In genomic region chr14:30716051-30716952, GRCm38 (mm10) we compare ENCODE assay signal across 8 mouse cellular contexts. TPM values are rescaled to one million over a fixed set of nuclear protein-coding genes. Genes with fewer than 3 reads are reported as not detected.
DNase-seq lines count a peak whose midpoint lies in the region; ATAC-seq and TF ChIP-seq lines count a peak whose summit lies in the region.

No protein-coding gene starts in this region.

- H3K27me3 ChIP-seq in hindbrain, embryonic 15.5 days: no peaks in the 10 kb centered on the region
- H3K27me3 ChIP-seq in small intestine, adult 2 months (ENCODE audit: control insufficient read depth, insufficient read depth, low read length): peaks cover 5% of the 10 kb centered on the region; the same call in 1 of the 2 replicates

- H3K9ac ChIP-seq in hindbrain, embryonic 15.5 days: peak overlapping the region; percentile 81

- DNase-seq in layer of hippocampus, adult 11-12 months (ENCODE audit: low spot score): peak; percentile 62
- DNase-seq in layer of hippocampus, adult 9-10 months (ENCODE audit: low spot score): no peak
- peak; percentile 52 to 69 for DNase-seq in cerebellum, postnatal 36 days
- peak; percentile 85 for DNase-seq in gastrocnemius, adult 2 months
- peak; percentile 63 to 75 for DNase-seq in left cerebral cortex, postnatal 36 days (ENCODE audit: low spot score in 2 of 2)

- intact Hi-C loops in gastrocnemius, adult 2 months (cut with DNase I): loop anchor here (5.0 to 10.0 kb wide), 4 partner anchors 46 to 166 kb away; partner anchors contain the start of genes Rft1 and Tmem110
- intact Hi-C loops in left cerebral cortex, postnatal 36 days (cut with DNase I): no loop called here

- TF ChIP-seq POLR2A in small intestine, adult 2 months (IDR thresholded peaks at IDR 0.05; ENCODE audit: low read depth, low read length): no peak

- H3K4me2 ChIP-seq in hindbrain, embryonic 15.5 days: peak overlapping the region; percentile 73

- H3K27ac ChIP-seq in gastrocnemius, adult 2 months: peak overlapping the region; percentile 95
- peak overlapping the region; percentile 96 for H3K27ac ChIP-seq in hindbrain, embryonic 15.5 days (replicated peaks)
- H3K27ac ChIP-seq in small intestine, adult 2 months (ENCODE audit: insufficient read depth, low read depth, low read length): peak overlapping the region; percentile 4; the same call in 1 of the 2 replicates

- peaks cover 16% of the 10 kb centered on the region for H3K4me1 ChIP-seq in hindbrain, embryonic 15.5 days (replicated peaks)
- H3K4me1 ChIP-seq in small intestine, adult 2 months (ENCODE audit: control insufficient read depth, insufficient read depth, insufficient read length, low read length): no peaks in the 10 kb centered on the region; the same call in 1 of the 2 replicates

- ATAC-seq in hindbrain, embryonic 15.5 days (ENCODE audit: low FRiP score, low read depth): peak; percentile 55
- 0 out of 2 replicates have a peak, but pooled peaks have one; percentile 13 for ATAC-seq in megakaryocyte-erythroid progenitor cell, adult 5-6 weeks (replicated peaks; ENCODE audit: low FRiP score, low TSS enrichment, poor library complexity, severe bottlenecking)

- H3K4me3 ChIP-seq in gastrocnemius, adult 2 months: peak overlapping the region; percentile 99
- H3K4me3 ChIP-seq in hindbrain, embryonic 15.5 days: peak overlapping the region; percentile 63
- H3K4me3 ChIP-seq in small intestine, adult 2 months (ENCODE audit: low read depth, low read length): peak overlapping the region; percentile 89

- WGBS in hindbrain, embryonic 15.5 days: under 1% methylated on average over 81 of the region's 106 CpGs
- WGBS in small intestine, adult 2 months: under 1% methylated on average over 101 of the region's 106 CpGs

- TF ChIP-seq CTCF in gastrocnemius, adult 2 months (IDR thresholded peaks at IDR 0.05): no peak
- no peak for TF ChIP-seq CTCF in small intestine, adult 2 months (IDR thresholded peaks at IDR 0.05; ENCODE audit: extremely low read depth, insufficient read length, insufficient replicate concordance, low read depth, low read length)

- no peaks in the 10 kb centered on the region for H3K9me3 ChIP-seq in hindbrain, embryonic 15.5 days

- no peaks in the 10 kb centered on the region for H3K36me3 ChIP-seq in hindbrain, embryonic 15.5 days
- no peaks in the 10 kb centered on the region for H3K36me3 ChIP-seq in small intestine, adult 2 months (ENCODE audit: control insufficient read depth, insufficient read depth, low read length)

RNA-seq across cellular contexts. Expression of gene Sfmbt1, which starts 1.7 kb away (rescaled TPM):
- total RNA-seq in gastrocnemius, adult 2 months (2021): 10 to 100 TPM; 11.0 to 11.4 TPM
- 16.9 and 18.1 TPM in 2 replicates for polyA plus RNA-seq in hindbrain, embryonic 15.5 days (2015; fragmentation: Nextera tagmentation; extraction: Ambion mirVana)
- total RNA-seq in left cerebral cortex, postnatal 36 days (2021): 10 to 100 TPM; 33.3 to 35.2 TPM
- total RNA-seq in megakaryocyte-erythroid progenitor cell, adult 5-6 weeks (2014; fragmentation: Nextera tagmentation): 22.3 and 26.3 TPM in 2 replicates
- 12.7 and 13.7 TPM in 2 replicates for total RNA-seq in megakaryocyte-erythroid progenitor cell, adult 5-6 weeks (2017)
- 0.28 and 0.62 TPM in 2 replicates for polyA plus RNA-seq in small intestine, adult 2 months (2012; rRNA removed)

Comparison
In these comparisons a context has a peak if more than half of its experiments do, and no peak if none do; other contexts are left out.
1. H3K27ac ChIP-seq: peak in every context shown above with its lines; median percentile 96 in hindbrain, embryonic 15.5 days; 95 in gastrocnemius, adult 2 months; 4 in small intestine, adult 2 months.